Mouse (Mus musculus): ENCODE results near the gene Tm9sf3.

DNA sequence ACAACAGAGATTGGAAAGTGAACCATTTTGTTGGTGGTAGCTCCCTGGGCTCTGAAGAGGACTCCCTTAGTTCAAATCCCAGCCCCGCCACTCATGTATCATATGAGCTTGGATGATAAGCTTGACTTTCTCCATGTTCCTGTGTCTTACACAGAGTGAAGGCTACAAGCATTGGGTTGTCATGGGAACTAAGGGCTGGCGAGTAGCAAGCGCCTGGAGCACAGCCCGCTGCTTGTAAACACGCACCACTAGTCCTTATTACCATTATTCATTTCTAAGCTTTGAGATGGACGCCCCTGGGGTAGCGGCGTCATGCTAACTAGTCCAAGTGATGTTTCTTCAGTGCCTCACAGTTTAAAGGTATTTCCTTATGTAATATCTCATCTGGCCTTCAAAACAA is 35.6 kb upstream of the Tm9sf3 start:
- TF ChIP-seq KAT2A (conservative IDR thresholded peaks at IDR 0.05; ENCODE audit: low read depth, low read length) (no peak), EP300 (IDR thresholded peaks at IDR 0.05; ENCODE audit: low read depth in 1 of 2, low read length in 2 of 2) (no peak)
